Mouse (Mus musculus) E14TG2a.4 (cell line): ENCODE measurements at regions not wholly inside any gene's neighbourhood (a gene's known extent, or its start where the extent isn't known, plus 50 kb on each side); places are given as distances from the start of the nearest gene placed in this dataset.

ENCODE experiments used
- CTCF ChIP-seq: conservative IDR thresholded peaks from 2 replicates; pipeline ENCODE4 v1.5.1; 2014; ENCODE audit warnings: low read length
- POU5F1 ChIP-seq: IDR thresholded peaks from 2 replicates; pipeline ENCODE4 v1.6.1; 2014; ENCODE audit warnings: low read length, borderline replicate concordance

- no peak for TF ChIP-seq CTCF
- no peak for TF ChIP-seq POU5F1
Measured at GRCm38 (mm10) chr5:64576426-64577262, 226.5 kb upstream of the Klf3 start.
